Mouse (Mus musculus) kidney, embryonic 14.5 days (tissue): ENCODE measurements around the gene Elf2. TPM values are rescaled to one million over a fixed set of nuclear protein-coding genes. Genes with fewer than 3 reads are reported as not detected.
"Not testable (repeated sequence)": the region's sequence is repeated elsewhere in the genome, so short reads cannot be mapped to it uniquely, and the experiment has no call there.

ENCODE experiments used
- ATAC-seq: fragments of 200-750 bp; cut with Nextera tagmentation; 2 replicates; pipeline ENCODE4 v1.8.0; 2017; ENCODE audit warnings: moderate number of reproducible peaks, mild to moderate bottlenecking, moderate TSS enrichment, moderate library complexity; ENCODE audit not compliant: low FRiP score, low TSS enrichment
- H3K27ac ChIP-seq: fragments of 300-500 bp; sonication (generic); 2 replicates; pipeline ENCODE4 v1.5.1; 2014; ENCODE audit warnings: low read depth, mild to moderate bottlenecking, low read length, moderate library complexity, mixed read lengths
- H3K27me3 ChIP-seq: fragments of 300-500 bp; sonication (generic); 2 replicates; pipeline ENCODE4 v1.6.1; 2014; ENCODE audit warnings: mild to moderate bottlenecking, low read length; ENCODE audit not compliant: control insufficient read depth, insufficient read depth
- H3K36me3 ChIP-seq: fragments of 300-500 bp; sonication (generic); 2 replicates; pipeline ENCODE4 v1.6.1; 2014; ENCODE audit warnings: low read length, mixed read lengths; ENCODE audit not compliant: control insufficient read depth, insufficient read depth
- H3K4me1 ChIP-seq: fragments of 300-500 bp; sonication (generic); 2 replicates; pipeline ENCODE4 v1.6.1; 2014; ENCODE audit warnings: low read length, mixed read lengths; ENCODE audit not compliant: control insufficient read depth, insufficient read depth
- H3K4me2 ChIP-seq: fragments of 300-500 bp; sonication (generic); replicated peaks from 2 replicates; pipeline ENCODE4 v1.6.1; 2014; ENCODE audit warnings: low read depth, mild to moderate bottlenecking, low read length
- H3K4me3 ChIP-seq: fragments of 300-500 bp; sonication (generic); 2 replicates; pipeline ENCODE4 v1.5.1; 2014; ENCODE audit warnings: mild to moderate bottlenecking, low read length
- H3K9ac ChIP-seq: fragments of 300-500 bp; sonication (generic); 2 replicates; pipeline ENCODE4 v1.6.1; 2014; ENCODE audit warnings: low read depth, mild to moderate bottlenecking, low read length, moderate library complexity
- H3K9me3 ChIP-seq: fragments of 300-500 bp; sonication (generic); 2 replicates; pipeline ENCODE4 v1.6.1; 2016; ENCODE audit warnings: low read length; ENCODE audit not compliant: control insufficient read depth
- WGBS: fragments of 180-500 bp; shearing (Covaris S2); extraction: QIAGEN DNeasy Blood & Tissue Kit; methylation state at CpG from one replicate; pipeline ENCODE4 v1.1.7; 2014; 5-methylcytosine and 5-hydroxymethylcytosine counted together
- polyA plus RNA-seq: library from polyadenylated mRNA; unstranded; fragments of >200 nt; fragmentation: Nextera tagmentation; extraction: Ambion mirVana; gene quantifications from 2 replicates; pipeline ENCODE4 v1.2.1, GENCODE M21; 2014

Gene Elf2
- polyA plus RNA-seq, 1 experiment from 2014 or later, result 61.6 TPM

- H3K27ac ChIP-seq, result no peak overlapping the region
- no peak for ATAC-seq
- peaks cover 13% of the 10 kb centered on the region for H3K4me1 ChIP-seq
- H3K9ac ChIP-seq, result no peak overlapping the region
- no peaks in the 10 kb centered on the region for H3K27me3 ChIP-seq
- H3K36me3 ChIP-seq, result no peaks in the 10 kb centered on the region
- 16% methylated on average over 5 of the region's 5 CpGs for WGBS
- H3K9me3 ChIP-seq, result no peaks in the 10 kb centered on the region
- H3K4me3 ChIP-seq, result peak overlapping the region; percentile 89; the same call in 1 of the 2 replicates
- peak overlapping the region; percentile 64 for H3K4me2 ChIP-seq
These were observed 116.9 kb downstream of the Elf2 start for GRCm38 (mm10) chr3:51223556-51223955.

GRCm38 (mm10) chr3:51222834-51223460, 117.5 kb downstream of the Elf2 start:
- Histone ChIP-seq H3K27ac (no peak overlapping the region), H3K9me3 (no peaks in the 10 kb centered on the region), H3K27me3 (no peaks in the 10 kb centered on the region), H3K4me2 (no peak overlapping the region), H3K9ac (no peak overlapping the region), H3K36me3 (no peaks in the 10 kb centered on the region), H3K4me1 (peaks cover 13% of the 10 kb centered on the region), H3K4me3 (no peak overlapping the region)
- ATAC-seq, result no peak
- 34% methylated on average over 10 of the region's 10 CpGs for WGBS

GRCm38 (mm10) chr3:51222302-51222701, 118.2 kb downstream of the Elf2 start:
- H3K9ac ChIP-seq, result no peak overlapping the region
- H3K4me3 ChIP-seq, result no peak overlapping the region
- H3K9me3 ChIP-seq, result no peaks in the 10 kb centered on the region
- H3K27me3 ChIP-seq, result no peaks in the 10 kb centered on the region
- H3K4me2 ChIP-seq, result no peak overlapping the region
- 82% methylated on average over 6 of the region's 6 CpGs for WGBS
- ATAC-seq, result no peak
- H3K36me3 ChIP-seq, result no peaks in the 10 kb centered on the region
- no peak overlapping the region for H3K27ac ChIP-seq
- peaks cover 13% of the 10 kb centered on the region for H3K4me1 ChIP-seq

GRCm38 (mm10) chr3:51221847-51222246, 118.6 kb downstream of the Elf2 start:
- no peaks in the 10 kb centered on the region for H3K27me3 ChIP-seq
- no peaks in the 10 kb centered on the region for H3K36me3 ChIP-seq
- H3K4me1 ChIP-seq, result peaks cover 13% of the 10 kb centered on the region
- no peak overlapping the region for H3K27ac ChIP-seq
- no peak overlapping the region for H3K4me2 ChIP-seq
- WGBS, result 29% methylated on average over 8 of the region's 8 CpGs
- H3K9ac ChIP-seq, result no peak overlapping the region
- H3K9me3 ChIP-seq, result no peaks in the 10 kb centered on the region
- no peak for ATAC-seq
- no peak overlapping the region for H3K4me3 ChIP-seq

- ATAC-seq, result no peak
- 61% methylated on average over 4 of the region's 4 CpGs for WGBS
- H3K36me3 ChIP-seq, result no peaks in the 10 kb centered on the region
- peaks cover 10% of the 10 kb centered on the region for H3K4me1 ChIP-seq
- H3K9me3 ChIP-seq, result no peaks in the 10 kb centered on the region
- no peak overlapping the region for H3K27ac ChIP-seq
- H3K27me3 ChIP-seq, result no peaks in the 10 kb centered on the region
- H3K4me3 ChIP-seq, result no peak overlapping the region
- H3K9ac ChIP-seq, result no peak overlapping the region
- H3K4me2 ChIP-seq, result no peak overlapping the region
These were observed 119.6 kb downstream of the Elf2 start for GRCm38 (mm10) chr3:51220846-51221245.

- no peak overlapping the region for H3K27ac ChIP-seq
- H3K4me3 ChIP-seq, result no peak overlapping the region
- no peaks in the 10 kb centered on the region for H3K36me3 ChIP-seq
- no peak overlapping the region for H3K4me2 ChIP-seq
- ATAC-seq, result no peak
- no peaks in the 10 kb centered on the region for H3K27me3 ChIP-seq
- WGBS, result 89% methylated on average over 5 of the region's 5 CpGs
- no peak overlapping the region for H3K9ac ChIP-seq
- peaks cover 10% of the 10 kb centered on the region for H3K4me1 ChIP-seq
- no peaks in the 10 kb centered on the region for H3K9me3 ChIP-seq
These were observed 121.2 kb downstream of the Elf2 start for GRCm38 (mm10) chr3:51219213-51219612.

- not testable (repeated sequence) for H3K27ac ChIP-seq, H3K9me3 ChIP-seq, ATAC-seq, H3K36me3 ChIP-seq, H3K4me1 ChIP-seq, H3K27me3 ChIP-seq, H3K4me2 ChIP-seq, H3K4me3 ChIP-seq, H3K9ac ChIP-seq
- 92% methylated on average over 6 of the region's 6 CpGs for WGBS
These were observed 122.1 kb downstream of the Elf2 start for GRCm38 (mm10) chr3:51218385-51218784.

GRCm38 (mm10) chr3:51216351-51216750, 124.1 kb downstream of the Elf2 start:
- not testable (repeated sequence) for H3K9me3 ChIP-seq, H3K4me1 ChIP-seq, H3K27ac ChIP-seq, H3K36me3 ChIP-seq, H3K4me3 ChIP-seq, H3K9ac ChIP-seq, H3K27me3 ChIP-seq, ATAC-seq, H3K4me2 ChIP-seq
- 74% methylated on average over 5 of the region's 10 CpGs for WGBS

GRCm38 (mm10) chr3:51215681-51216080, 124.8 kb downstream of the Elf2 start:
- Histone ChIP-seq H3K27ac (no peak overlapping the region), H3K4me1 (no peaks in the 10 kb centered on the region), H3K4me3 (no peak overlapping the region), H3K9ac (no peak overlapping the region), H3K36me3 (no peaks in the 10 kb centered on the region), H3K4me2 (no peak overlapping the region), H3K27me3 (no peaks in the 10 kb centered on the region), H3K9me3 (no peaks in the 10 kb centered on the region)
- WGBS, result 88% methylated on average over 6 of the region's 6 CpGs
- no peak for ATAC-seq
